Mouse (Mus musculus) cerebellum, postnatal 10 days (tissue): ENCODE data around the gene Gm4450.
"Not testable (repeated sequence)": the region's sequence is repeated elsewhere in the genome, so short reads cannot be mapped to it uniquely, and the experiment has no call there.

Experiments used
- DNase-seq, 2 experiments: peaks; one replicate each; pipeline ENCODE4 v3.0.0; 2021; ENCODE audit warnings: mixed read lengths in 2 of 2

Gene Gm4450

GRCm38 (mm10) chr3:98417328-98417727 lies 39.6 kb downstream of the Gm4450 start:
- peak; percentile 98 for DNase-seq

DNA sequence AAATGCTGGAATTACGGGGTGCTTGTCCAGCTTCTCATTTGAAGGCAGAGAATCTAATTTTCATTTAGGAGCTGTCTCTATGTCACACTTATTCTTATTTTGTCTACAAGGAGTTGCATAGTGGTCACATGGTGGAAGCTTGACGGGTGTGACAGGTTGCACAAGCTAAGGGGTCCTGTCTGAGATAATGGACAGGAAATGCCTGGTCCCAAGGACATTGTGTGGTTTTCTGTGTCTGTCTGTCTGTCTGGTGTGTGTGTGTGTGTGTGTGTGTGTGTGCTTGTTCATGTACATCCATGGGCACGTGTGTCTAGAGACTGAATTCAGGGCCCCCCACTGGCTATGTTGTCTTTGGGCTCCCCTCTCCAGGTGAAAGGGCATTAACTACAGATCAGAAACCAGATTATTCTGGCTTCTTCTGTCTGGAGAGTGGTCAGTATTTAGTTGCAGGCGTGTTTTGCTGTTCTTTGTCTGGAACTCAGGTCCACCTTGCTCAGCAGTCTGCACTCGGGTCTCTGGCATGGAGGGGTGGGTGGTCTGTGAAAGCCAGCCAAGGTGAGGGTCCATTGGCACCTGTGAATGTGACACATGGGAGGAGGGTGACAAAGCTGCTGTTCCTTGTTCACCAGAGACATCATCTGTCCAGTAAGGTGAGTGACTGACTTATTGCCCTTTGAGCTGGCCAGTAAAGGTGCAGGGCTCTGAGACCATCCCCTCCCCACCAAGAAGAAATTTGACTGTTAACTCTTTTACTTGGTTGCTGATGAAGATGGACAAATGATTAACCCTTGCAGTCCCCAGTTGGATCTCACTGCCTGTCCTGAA lies 40.3 kb downstream of the Gm4450 start:
- no peak for DNase-seq

- no peak for DNase-seq
These were observed 42.6 kb downstream of the Gm4450 start for GRCm38 (mm10) chr3:98414296-98414695.

GRCm38 (mm10) chr3:98413733-98414132 lies 43.2 kb downstream of the Gm4450 start:
- DNase-seq = no peak

GRCm38 (mm10) chr3:98410619-98411580 lies 46.0 kb downstream of the Gm4450 start:
- not testable (repeated sequence) for DNase-seq

GRCm38 (mm10) chr3:98407261-98407780 lies 49.6 kb downstream of the Gm4450 start:
- DNase-seq = not testable (repeated sequence)

- DNase-seq = not testable (repeated sequence)
These were observed 50.3 kb downstream of the Gm4450 start for GRCm38 (mm10) chr3:98406569-98407144.

DNA sequence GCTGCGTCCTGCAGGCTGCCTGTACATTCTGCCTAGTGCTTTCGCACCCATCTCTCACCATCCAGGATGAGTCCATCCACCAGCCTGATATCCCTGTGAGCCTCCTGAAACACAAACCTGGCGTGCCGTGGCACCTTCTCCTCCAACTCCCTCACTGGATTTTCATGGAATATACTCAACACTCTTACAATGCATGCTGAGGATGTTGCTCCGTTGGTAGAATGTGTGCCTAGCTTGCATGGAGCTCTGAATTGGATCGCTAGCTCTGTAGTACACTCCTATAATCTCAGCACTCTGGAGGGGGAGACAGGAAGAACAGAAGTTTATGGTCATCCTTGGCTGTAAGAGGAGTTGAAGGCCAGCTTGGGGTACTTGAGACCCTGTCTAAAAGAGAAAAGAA lies 51.0 kb downstream of the Gm4450 start:
- DNase-seq = not testable (repeated sequence)

DNA sequence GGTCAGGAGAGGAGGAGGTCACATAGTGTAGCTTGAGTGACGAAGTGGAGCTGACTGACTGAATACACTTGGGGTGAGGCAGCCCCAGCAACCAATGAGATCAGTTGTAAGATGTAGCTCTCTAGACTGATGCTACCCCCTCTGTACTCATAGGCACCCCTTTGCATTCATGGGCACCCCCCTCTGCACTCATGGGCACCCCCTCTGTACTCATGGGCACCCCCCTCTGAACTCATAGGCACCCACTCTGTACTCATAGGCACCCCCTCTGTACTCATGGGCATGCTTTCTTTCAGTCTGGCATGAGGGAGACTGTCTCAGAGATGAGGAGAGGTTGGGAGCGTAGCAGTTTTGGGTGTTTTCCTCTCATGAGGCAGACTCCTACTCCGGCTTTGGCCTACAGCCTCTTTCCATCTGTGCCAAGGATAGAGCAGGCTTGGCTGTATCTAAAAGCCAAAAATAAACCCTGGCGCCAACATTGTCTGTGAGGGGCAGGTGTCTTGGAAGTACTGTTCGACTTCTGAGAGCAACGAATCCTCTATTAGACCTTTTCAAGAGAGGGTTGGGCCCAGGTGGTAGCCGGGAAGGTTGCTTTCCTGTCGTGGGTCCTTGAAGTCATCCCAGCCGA lies 52.5 kb downstream of the Gm4450 start:
- peak; percentile 38 to 46 for DNase-seq
